Mouse (Mus musculus) bone marrow macrophage, adult 2 months (primary cell): ENCODE results near the gene Macrod2.

Experiments
- CTCF ChIP-seq: IDR thresholded peaks from 2 replicates; pipeline ENCODE4 v1.5.1; 2012; ENCODE audit warnings: low read depth, mild to moderate bottlenecking, low read length, moderate library complexity
- POLR2A ChIP-seq: IDR thresholded peaks from 2 replicates; pipeline ENCODE4 v1.6.1; 2012; ENCODE audit warnings: mild to moderate bottlenecking, low read depth, low read length, borderline replicate concordance

DNA sequence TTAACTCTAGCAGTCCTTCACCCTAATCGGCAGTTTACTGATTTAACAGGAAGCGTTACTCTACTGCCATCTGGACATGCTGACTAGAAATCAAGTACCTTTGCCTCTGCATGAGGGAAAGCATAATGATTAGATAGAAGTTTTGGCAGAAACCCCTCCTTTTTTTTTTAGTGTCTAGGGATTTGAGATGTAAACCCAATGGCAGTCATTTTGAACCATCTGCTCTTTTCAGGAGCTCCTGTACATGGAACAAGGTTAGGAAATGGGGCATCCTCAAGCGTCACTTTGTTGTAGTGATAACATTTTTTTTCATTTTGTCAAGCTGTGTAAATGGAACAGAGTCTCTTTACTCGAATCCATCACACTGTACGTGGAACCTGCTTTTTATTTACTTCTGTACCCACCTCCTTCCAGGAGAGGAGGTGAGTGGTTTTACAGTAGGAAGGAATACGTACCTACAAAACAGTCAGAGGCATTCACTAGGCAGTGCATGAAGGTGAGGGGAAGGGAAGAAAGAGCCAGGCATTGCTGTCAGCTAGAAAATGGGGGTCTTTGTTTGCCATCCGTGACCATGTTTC lies 503.4 kb downstream of the Macrod2 start:
- TF ChIP-seq POLR2A: no peak
- no peak for TF ChIP-seq CTCF
